Mouse (Mus musculus) olfactory bulb, adult 2 months (tissue): ENCODE measurements around the gene Actb. TPM values are rescaled to one million over a fixed set of nuclear protein-coding genes. Genes with fewer than 3 reads are reported as not detected.
A peak's percentile ranks its signal among the peaks of the same experiment; 100 is the strongest.

ENCODE experiments used
- H3K27ac ChIP-seq: fragments of 200-500 bp; 2 replicates; pipeline ENCODE4 v1.5.1; 2012; ENCODE audit warnings: low read depth, low read length; ENCODE audit not compliant: insufficient read depth
- H3K4me1 ChIP-seq: fragments of 200-500 bp; 2 replicates; pipeline ENCODE4 v1.6.1; 2012; ENCODE audit warnings: low read length; ENCODE audit not compliant: control insufficient read depth, insufficient read depth
- H3K4me3 ChIP-seq: fragments of 200-500 bp; 2 replicates; pipeline ENCODE4 v1.5.1; 2012; ENCODE audit warnings: mild to moderate bottlenecking, low read depth, low read length, moderate library complexity; ENCODE audit not compliant: insufficient read depth
- CTCF ChIP-seq: fragments of 200-500 bp; IDR thresholded peaks from 2 replicates; pipeline ENCODE4 v1.5.1; 2012; ENCODE audit warnings: low read depth, mild to moderate bottlenecking, low read length, moderate library complexity; ENCODE audit not compliant: insufficient read depth
- POLR2A ChIP-seq: fragments of 200-500 bp; IDR thresholded peaks from 2 replicates; pipeline ENCODE4 v1.6.1; 2012; ENCODE audit warnings: mild to moderate bottlenecking, low read depth, low read length, moderate library complexity; ENCODE audit not compliant: insufficient read depth
- WGBS: fragments of 180-500 bp; shearing (Covaris S2); methylation state at CpG from one replicate; pipeline ENCODE4 v1.1.7; 2018; 5-methylcytosine and 5-hydroxymethylcytosine counted together
- polyA plus RNA-seq: library from polyadenylated mRNA; stranded (reverse); fragments of >200 nt; gene quantifications from 2 replicates; pipeline ENCODE4 v1.2.4, GENCODE M21; 2012; ENCODE audit warnings: low replicate concordance; ENCODE audit not compliant: missing spikeins, insufficient read depth, insufficient read length

Gene Actb
- polyA plus RNA-seq, 1 experiment = 1,129 TPM

DNA sequence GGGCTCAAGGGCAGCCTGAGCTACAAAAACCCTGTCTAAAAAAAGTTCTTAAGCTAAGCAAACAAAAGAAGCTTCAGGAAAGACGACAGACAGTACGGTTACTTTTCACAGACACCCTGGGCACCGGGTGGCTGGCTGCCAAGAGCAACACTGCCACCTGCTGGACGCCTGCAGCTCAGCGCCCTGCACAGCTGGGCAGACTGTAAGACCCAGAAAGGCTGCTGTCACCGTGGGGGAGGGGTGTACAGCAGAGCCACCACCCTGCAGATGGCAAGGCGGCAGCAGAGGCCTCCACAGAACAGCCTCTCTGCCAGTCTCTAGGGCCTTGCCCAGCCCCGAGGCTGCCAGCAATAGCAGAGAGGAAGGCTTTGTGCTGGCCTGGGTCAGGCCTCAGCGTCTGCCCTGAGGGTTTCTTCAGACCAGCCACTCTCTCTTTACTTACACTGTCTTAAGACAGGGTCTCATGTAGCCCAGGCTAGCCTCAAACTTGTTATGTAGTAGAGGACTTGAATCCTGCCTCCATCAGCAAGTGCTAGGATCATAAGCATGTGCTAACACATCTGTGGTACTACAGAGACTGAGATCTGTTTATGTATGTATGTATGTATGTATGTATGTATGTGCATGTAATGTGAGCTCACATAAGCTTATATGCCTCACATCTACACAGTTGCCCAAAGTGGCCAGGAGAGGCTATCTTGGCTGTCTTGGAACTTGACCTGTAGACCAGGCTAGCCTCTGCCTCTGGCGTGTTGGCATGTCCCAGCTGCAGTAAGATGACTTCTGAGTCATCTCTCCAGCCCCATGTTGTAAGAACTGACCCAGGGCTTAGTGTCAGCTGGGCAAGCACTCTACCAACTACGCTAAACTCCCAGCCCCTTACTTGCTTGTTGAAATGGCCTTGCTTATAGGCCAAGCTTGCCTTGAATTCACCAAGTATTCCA, 28.9 kb downstream of the Actb start:
- peaks cover 35% of the 10 kb centered on the region for H3K4me1 ChIP-seq
- TF ChIP-seq POLR2A (no peak), CTCF (peak; percentile 97)
- no peak overlapping the region for H3K4me3 ChIP-seq
- 17% methylated on average over 11 of the region's 11 CpGs for WGBS
- H3K27ac ChIP-seq = peak overlapping the region; percentile 46; the same call in 1 of the 2 replicates

DNA sequence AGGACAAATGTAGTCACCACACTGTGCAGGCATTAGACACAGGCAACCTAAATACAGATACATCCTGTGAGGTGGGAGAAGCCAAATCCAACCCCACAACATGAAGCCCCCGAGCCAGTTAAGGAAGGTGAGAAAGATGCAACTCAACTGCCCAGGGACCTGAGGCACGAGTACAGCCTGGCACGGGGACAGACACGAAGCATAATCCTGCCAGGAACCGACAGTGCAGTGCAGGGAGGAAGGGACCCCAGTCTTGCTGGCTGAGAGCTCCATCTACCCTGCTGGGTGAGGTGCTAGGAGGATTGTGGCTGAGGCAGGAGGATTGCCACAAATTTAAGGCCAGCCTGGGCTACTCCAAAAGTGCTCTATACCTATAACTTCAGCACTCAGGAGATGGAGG, 29.7 kb downstream of the Actb start:
- no peak overlapping the region for H3K27ac ChIP-seq
- TF ChIP-seq POLR2A (no peak), CTCF (no peak)
- 71% methylated on average over 5 of the region's 5 CpGs for WGBS
- H3K4me1 ChIP-seq = peaks cover 37% of the 10 kb centered on the region
- no peak overlapping the region for H3K4me3 ChIP-seq

DNA sequence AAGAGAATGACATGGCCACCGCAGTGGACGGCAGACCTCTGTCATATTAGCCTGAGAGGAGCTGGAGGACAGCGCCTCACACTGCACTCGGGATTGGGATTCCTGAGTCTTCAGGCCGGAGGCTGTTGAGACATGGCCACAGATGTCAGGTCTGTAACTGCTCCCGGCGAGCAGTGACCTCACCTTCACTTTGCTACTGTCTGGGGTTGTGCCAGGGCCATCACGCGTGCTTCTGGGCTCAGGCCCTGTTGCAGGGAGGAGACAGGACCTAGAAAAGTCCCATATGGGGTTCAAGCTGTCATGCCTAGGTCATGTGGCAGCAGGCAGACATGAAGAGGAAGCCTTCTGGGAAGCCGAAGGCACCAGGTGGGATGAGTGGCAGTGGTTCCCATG, 31.0 kb downstream of the Actb start:
- Histone ChIP-seq H3K4me1 (peaks cover 30% of the 10 kb centered on the region), H3K27ac (no peak overlapping the region), H3K4me3 (no peak overlapping the region)
- 93% methylated on average over 10 of the region's 10 CpGs for WGBS
- TF ChIP-seq CTCF (no peak), POLR2A (no peak)

DNA sequence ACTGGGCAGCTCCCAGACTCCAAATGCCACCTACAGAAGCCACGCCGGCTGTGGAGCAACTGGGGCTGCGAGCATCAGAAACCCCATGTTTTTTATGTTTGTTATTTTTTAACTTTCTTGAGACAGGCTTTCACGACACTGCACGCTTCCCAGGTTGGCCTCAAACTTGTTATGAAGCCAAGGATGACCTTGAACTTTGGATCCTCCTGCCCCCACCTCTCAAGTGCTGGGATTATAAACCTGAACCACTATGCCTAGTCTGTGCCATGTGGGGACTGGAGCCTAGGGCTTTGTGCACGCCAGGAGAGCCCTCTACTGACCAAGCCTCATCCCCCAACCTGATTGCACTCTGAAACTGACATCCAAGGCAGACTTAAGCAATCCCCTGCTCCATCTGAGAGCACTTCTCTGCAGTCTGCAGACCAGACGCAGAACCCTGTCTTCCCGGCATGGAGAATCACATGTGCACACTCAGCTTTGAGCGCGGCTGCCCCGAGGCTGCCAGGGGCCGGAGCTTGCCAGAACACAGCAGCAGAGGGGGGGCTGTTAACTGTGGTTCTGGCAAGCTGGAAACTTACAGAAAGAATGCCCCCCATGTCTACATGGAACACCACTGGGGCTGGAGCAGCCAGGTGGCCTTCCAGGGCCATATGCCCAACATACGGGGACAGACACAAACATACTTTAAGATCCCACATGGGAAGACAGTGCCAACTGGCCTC, 31.6 kb downstream of the Actb start:
- TF ChIP-seq CTCF = no peak
- TF ChIP-seq POLR2A = no peak
- no peak overlapping the region for H3K4me3 ChIP-seq
- 83% methylated on average over 13 of the region's 13 CpGs for WGBS
- H3K4me1 ChIP-seq = peaks cover 25% of the 10 kb centered on the region
- no peak overlapping the region for H3K27ac ChIP-seq

DNA sequence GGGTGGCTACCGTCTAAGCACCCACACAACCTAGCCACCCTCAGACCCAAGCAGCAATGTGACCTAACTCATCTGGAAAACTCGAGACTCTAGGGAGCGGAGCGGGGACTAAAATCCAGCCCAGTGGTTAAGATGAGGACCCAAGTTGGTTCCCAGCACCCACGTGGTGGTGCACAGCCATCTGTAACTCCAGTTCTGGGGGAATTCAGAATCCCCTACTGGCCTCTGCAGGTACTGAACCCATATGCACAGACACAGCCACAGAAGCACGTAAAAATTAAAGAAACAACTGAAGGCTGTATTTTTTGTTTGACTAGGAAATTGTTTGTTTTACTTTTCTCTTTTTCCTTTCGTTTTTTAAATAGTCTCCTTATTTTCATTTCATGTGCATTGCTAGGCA, 32.8 kb downstream of the Actb start:
- no peak overlapping the region for H3K4me3 ChIP-seq
- no peak for TF ChIP-seq POLR2A
- no peak for TF ChIP-seq CTCF
- WGBS = 94% methylated on average over 7 of the region's 7 CpGs
- H3K27ac ChIP-seq = no peak overlapping the region
- H3K4me1 ChIP-seq = peaks cover 20% of the 10 kb centered on the region

DNA sequence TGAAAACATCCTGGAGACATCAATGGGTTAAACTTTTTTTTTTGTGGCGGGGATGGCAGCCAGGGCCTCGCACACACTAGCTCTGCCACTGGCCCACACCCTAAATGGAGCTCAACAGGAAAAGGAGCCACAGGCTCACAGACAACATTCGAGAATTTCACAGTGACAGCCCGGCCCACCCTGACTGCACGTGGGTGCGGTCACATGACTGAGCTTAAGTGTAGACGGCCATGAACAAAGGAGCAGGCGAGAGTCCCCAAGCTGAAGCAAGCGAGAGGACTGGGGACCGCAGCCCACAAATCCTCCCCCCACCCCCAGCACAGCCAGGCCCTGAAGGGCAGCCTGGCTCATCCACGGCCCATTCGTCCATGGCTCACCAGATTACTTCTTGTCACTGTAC, 34.8 kb downstream of the Actb start:
- Histone ChIP-seq H3K27ac (no peak overlapping the region), H3K4me3 (no peak overlapping the region), H3K4me1 (peaks cover 9% of the 10 kb centered on the region)
- WGBS = 35% methylated on average over 12 of the region's 12 CpGs
- no peak for TF ChIP-seq CTCF
- no peak for TF ChIP-seq POLR2A

DNA sequence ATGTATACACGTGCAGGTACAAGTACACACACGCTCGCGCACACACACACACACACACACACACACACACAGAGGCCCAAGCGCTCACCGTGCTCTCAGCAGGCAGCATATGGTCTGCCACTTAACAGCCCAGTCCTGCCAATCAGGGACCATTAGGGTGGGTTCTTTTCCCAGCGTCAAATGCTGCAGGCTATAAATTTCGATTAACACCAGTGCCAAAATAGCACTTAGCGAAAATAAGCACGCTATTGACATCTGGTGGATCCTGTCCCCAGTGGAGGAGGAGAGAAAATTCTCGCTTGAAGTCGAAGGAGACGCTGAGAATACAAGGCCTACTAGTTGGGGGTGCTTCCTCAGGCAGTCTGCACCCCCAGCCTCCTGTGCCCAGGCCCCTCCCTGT, 37.1 kb downstream of the Actb start:
- no peak for TF ChIP-seq CTCF
- TF ChIP-seq POLR2A = no peak

DNA sequence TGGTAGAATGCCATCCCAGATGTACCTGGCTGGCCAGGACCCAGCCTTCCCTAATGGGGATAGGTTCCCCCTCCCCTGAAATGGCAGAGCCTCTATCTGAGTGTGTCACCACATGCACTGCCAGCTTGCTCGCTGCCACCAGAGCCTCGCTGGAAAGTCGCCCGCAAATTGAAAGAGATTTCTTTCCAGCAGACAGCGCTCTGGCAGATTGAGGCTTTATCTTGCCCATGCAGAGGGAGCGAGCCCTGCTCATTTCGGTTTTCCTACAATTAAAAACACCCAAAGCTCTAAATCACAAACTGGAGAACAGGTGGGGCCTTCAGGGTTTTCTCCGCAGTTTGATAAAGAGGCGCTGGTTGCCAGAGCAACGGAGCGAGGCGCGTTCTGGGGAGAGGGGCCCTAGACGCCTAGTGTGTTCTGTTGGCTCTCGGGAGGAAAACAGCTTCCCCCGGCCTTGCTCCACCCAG, 48.8 kb downstream of the Actb start:
- H3K27ac ChIP-seq = peak overlapping the region; percentile 6; the same call in 1 of the 2 replicates
- peaks cover 8% of the 10 kb centered on the region for H3K4me1 ChIP-seq
- 16% methylated on average over 16 of the region's 16 CpGs for WGBS
- H3K4me3 ChIP-seq = peak overlapping the region; percentile 18
- TF ChIP-seq CTCF (no peak), POLR2A (no peak)

More for the DNA sequence above, 37.1 kb downstream of the Actb start:
- WGBS = 52% methylated on average over 13 of the region's 13 CpGs
- Histone ChIP-seq H3K4me3 (no peak overlapping the region), H3K27ac (no peak overlapping the region), H3K4me1 (peaks cover 9% of the 10 kb centered on the region)

DNA sequence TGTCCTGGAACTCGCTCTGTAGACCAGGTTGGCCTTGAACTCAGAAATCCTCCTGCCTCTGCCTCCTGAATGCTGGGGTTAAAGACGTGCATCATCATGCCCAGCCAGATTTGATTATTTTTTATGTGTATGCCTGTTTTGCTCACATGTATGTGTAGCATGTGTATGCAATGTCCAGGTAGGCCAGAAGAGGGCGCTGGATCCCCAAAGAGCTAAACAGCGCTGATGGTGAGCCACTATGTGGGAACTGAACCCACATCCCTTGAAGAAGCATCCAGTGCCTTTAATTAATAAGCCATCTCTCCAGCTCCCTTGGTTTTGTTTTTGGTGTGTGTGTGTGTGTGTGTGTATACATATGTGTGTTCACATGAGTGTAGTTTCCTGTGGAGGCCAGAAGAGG, 50.1 kb downstream of the Actb start:
- no peak overlapping the region for H3K4me3 ChIP-seq
- peaks cover 8% of the 10 kb centered on the region for H3K4me1 ChIP-seq
- no peak for TF ChIP-seq CTCF
- no peak for TF ChIP-seq POLR2A
- 86% methylated on average over 4 of the region's 4 CpGs for WGBS
- H3K27ac ChIP-seq = no peak overlapping the region
